Mouse (Mus musculus): Measurements from ENCODE around the gene Fes. TPM values are rescaled to one million over a fixed set of nuclear protein-coding genes. Genes with fewer than 3 reads are reported as not detected.

Gene Fes
- total RNA-seq (2022), result 1 to 10 TPM; 1.7 to 2.7 (median 2.4) TPM

DNA sequence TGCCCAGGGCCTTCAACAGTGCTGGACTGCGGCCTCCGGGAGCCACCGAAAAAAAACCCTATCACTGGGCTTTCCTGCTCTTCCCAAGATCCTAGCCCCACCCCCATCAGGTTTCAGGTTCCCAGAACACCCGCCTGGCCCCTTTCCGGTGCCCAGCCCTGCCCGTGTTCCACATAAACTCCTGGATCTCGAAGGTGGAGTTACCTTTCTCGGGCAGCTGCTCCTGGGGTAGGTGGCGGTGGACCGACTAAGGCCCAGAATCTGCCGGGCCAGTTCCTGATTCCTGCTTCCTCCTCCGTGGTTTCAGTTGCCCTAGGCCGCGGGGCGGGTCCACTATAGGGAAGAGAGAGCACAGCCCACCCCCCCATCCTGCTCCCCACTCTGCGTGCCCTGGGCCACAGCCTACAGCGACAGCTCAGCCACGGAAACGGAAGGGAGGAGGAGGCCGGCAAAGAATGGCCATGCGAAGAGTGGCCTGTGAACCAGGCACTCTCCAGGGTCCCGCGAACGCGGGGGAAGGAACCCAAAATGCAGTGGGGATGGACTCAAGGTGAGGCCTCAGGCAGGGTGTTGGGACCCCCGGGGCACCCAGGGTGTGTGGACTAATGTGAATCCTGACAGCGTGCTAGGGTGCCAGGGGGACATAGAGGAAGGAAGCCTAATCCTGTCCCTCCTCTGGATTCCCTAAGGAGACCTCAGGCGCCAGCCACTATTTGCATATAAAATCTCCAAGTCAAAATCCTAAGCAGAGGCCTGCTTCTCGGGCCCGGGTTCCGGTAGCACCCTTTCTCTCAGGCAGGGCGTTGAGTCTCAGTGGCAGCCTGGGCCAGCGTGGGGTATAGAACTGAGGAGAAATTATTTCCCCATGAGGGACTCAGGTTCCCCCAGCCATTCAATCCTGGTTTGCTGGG is at the start of gene Fes:
Fes (minus strand) TSS at position 314 of the 911 bp plus-strand sequence.
- DNase-seq (ENCODE audit: low spot score in 2 of 2), result peak in 1 of 2 experiments; percentile 46

DNA sequence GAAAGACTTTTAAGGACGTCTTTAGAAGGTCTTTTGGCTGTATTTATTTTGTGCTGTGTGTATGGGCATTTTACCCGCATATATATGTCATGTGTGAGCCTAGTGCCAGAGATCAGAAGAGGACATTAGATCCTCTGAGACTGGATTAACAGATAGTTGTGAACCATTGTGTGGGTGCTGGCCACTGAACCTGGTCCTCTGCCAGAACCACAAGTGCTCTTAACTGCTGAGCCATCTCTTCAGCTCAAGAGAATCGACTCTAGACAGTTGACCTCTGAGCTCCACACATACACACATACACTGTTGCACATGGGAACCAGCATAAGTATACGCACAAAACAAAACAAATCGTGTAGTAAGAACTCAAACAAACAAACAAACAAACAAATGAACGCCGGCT is 48.8 kb upstream of the Fes start:
- no peak for DNase-seq (ENCODE audit: low spot score in 2 of 2)

DNA sequence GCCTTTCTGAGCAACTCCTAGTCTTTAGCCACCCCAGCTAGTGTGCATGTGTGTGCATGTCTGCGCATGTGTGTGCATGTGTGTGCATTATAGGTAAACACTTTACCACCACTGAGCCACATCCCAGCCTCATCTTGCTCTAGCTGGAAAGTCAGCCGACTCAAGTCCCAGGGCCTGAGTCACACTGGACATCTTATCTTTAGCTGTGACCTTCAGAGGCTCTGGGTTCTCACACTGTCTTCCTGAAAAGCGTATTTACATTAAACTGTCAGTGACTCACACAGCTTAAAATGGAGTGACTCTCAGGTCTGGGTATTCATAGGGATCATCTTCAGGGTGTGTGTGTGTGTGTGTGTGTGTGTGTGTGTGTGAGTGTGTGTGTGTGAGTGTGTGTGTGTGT is 47.8 kb upstream of the Fes start:
- DNase-seq (ENCODE audit: low spot score in 2 of 2), result no peak

DNA sequence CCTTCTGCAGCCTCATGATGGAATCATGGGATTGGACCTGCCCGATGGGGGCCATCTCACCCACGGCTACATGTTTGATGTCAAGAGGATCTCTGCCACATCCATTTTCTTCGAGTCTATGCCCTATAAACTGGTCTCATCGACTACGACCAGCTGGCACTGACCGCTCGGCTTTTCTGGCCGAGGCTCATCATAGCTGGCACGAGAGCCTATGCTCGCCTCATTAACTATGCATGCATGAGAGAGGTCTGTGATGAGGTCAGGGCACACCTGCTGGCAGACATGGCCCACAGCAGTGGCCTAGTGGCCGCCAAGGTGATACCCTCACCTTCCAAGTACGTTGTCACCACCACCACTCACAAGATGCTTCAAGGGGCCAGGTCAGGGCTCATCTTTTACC is 41.9 kb upstream of the Fes start:
- no peak for DNase-seq (ENCODE audit: low spot score in 2 of 2)

DNA sequence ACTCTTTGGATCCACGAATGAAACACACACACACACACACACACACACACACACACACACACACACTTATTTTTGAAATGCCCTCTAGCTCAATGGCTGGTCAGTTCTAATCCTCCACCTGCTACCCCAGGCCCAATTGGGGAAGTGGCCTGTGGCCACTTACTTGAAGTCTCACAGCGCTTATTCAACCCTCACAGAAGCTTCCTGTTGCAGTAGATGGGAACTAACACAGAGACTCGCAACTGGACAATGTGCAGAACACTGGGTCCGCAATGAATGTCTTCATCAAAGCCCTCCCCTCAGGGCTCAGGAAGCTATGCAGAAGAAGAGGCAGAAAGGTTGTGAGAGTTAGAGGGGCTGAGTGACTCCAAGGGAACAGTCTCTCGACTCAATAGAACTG is 40.0 kb upstream of the Fes start:
- no peak for DNase-seq (ENCODE audit: low spot score in 2 of 2)

DNA sequence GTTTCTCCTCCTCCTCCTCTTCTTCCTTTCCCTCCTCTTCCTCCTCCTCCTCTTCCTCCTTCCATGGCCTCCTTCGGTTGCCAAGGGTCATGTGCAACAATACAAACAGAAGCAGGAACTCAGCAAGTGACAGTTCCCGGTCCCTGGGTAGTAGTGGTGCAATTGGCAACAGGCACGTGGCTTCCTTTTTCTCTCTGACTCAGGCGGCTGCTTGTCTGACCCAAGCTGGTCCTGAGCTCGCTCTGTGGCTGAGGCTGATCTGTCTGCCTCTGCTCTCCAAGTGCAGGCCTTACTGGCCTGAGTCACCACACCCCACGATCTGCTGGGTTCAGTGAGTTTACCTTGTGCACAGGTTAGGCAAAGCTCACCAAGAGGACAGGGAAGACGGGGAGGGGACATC is 38.6 kb upstream of the Fes start:
- DNase-seq (ENCODE audit: low spot score in 2 of 2), result no peak

DNA sequence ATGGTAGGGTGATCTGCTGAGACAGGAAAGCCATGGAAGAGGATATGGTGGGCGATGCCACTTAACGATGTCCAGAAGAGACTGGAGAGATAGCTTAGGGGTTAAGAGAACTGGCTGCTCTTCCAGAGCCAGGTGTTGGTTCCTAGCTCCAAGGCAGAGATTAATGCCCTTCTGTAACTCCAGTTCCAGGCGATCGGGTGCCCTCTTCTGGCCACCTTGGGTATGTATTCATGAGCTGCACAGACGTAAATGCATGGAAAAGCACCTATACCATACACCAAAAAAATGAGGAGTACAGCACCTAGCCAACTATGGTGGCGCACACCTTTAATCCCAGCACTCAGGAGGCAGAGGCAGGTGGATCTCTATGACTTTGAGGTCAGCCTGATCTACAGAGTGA is 37.0 kb upstream of the Fes start:
- DNase-seq (ENCODE audit: low spot score in 2 of 2), result no peak

DNA sequence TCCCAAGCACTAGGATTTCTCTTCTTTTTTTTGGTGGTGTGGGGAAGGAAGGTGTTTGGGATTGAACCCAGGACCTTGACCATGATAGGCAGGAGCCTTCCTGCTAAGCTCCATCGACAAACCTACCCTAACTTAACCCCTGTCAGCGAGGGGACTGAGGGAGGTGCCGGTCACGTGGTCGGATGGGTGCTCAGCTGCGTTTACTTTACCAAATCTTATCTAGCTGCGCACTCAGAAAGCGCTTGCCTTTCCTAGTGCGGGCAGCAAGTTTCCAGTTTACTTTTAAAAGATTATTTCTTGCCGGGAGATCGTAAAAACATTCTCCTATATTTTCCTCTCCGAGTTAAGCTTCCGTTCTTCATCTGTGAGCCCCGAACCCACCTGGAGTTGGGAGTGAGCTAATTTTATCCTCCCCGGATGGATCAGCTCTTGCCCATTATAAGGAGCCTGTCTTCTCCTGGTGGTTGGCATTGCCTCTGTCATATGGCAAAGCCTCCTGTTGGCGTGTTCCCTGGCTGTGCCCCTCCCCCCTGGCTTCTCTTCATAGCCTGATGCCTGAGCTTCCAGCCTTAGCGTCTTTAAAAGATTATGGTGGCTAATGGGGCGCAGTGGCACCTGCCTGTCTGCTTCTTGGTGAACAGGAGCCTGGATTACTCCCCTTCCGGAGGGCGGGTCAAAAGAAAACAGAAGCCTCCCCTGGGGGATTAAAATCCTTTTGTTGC is 35.2 kb upstream of the Fes start:
- no peak for DNase-seq (ENCODE audit: low spot score in 2 of 2)

DNA sequence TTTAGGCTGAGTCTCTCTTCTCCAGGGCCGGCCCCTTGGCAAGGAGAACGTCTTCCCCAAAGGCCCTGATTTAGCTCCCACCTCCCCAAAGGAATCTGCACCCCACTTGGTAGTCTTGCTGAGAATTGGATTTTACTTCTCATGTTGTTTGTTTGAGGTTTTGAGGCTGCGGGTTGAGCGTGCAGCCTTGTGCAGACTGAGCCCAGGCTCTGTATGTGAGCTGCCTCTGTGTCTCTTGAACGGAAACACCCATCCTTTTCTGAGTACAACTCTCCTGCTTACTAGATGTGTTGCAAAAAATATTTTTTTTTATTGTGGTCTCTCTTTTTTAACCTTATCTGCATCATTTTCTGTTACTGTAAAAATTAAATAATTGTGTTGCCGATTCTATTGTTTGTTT is 33.8 kb upstream of the Fes start:
- DNase-seq (ENCODE audit: low spot score in 2 of 2), result no peak

DNA sequence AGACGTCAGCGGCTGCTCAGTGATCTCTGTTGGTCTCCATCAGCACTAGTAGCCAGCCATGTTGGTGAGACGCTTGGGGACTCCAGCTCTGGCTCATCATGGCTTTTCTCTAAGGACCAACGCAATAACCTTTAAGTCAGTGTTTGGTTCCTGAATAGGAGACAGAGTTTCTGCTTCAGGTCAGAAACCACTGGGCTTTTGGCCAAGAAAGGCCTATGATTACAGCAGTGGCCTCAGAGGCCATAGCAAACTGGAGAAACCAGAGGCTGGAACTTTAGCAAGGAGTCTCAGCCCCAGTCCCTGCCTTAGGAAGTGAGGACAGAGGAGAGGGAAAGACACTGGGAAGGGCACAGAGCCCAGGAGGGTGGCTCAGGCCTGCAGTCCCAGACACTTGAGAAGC is 32.8 kb upstream of the Fes start:
- DNase-seq (ENCODE audit: low spot score in 2 of 2), result no peak

DNA sequence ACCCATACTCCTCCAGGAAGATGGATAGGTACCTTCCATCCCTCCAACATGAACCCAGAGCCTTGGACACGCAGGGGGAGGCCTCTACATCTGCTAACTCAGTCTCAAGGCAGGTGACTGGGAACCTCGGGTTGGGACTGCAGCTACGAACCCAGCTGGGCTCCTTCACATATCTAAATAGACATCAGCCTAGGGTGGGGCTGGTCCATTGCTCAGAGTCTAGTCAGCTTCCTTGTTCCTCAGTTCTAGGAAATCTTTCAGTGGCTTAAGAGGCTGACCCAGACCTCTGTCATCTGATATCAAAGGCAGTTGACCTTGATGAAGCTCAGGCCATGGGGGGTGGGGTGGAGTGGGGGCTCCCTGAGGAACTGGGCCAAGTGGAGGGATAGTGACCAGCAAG is 31.5 kb upstream of the Fes start:
- no peak for DNase-seq (ENCODE audit: low spot score in 2 of 2)

DNA sequence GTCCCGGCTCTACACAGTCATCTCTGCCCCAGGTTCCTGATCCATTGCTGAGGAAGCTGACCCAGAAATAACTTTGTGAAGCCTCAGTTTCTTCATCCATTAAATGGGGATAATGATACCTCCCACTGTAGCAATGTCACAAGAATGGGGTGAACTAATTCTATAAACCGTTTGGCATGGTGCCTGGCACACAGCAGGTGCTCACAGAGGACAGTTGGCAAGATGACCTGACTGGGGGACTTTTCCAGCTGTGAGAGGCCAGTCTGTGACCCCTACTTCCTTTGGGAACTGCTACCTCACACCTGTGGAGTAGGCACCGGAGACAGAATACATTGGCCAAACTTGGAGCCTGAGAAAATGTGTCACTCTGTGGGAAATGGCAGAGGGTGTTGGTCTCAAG is 30.3 kb upstream of the Fes start:
- DNase-seq (ENCODE audit: low spot score in 2 of 2), result no peak

DNA sequence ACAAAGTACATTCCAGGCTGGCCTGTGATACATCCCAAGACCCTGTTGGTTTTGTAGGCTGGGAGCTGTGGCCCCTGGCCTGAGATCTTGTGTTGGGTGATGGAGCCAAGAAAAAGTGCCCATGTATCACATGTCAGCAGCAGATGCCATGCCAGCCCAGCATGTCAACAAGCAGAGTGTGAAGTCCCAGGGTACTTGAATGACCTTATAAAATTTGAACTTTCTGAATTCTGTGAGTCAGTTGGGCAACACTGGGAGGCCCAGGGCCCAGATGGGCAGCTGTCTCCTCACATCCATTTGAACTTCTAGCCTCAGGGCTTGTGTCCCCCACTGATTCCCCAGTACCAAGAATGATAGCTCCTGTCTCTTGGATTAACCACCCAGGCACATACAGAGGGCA is 29.9 kb upstream of the Fes start:
- no peak for DNase-seq (ENCODE audit: low spot score in 2 of 2)

DNA sequence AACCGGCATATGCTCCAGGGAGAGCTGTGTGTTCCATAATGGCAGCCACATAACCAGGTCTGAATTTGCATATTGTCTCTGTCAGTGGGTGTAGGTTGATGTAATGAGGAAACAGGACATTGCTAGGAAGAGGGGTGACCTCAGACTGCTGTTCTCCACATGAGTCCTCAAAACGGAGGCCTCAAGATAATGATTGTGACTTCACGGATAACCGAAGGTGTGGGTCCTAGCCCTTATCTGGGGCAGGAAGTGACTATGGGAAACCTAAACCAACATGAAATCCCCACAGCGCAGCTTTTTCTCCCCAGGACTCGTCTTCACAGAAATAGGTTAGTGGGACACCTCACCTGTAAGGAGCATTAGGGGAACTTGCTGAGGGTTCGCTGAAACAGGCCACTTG is 29.2 kb upstream of the Fes start:
- no peak for DNase-seq (ENCODE audit: low spot score in 2 of 2)

DNA sequence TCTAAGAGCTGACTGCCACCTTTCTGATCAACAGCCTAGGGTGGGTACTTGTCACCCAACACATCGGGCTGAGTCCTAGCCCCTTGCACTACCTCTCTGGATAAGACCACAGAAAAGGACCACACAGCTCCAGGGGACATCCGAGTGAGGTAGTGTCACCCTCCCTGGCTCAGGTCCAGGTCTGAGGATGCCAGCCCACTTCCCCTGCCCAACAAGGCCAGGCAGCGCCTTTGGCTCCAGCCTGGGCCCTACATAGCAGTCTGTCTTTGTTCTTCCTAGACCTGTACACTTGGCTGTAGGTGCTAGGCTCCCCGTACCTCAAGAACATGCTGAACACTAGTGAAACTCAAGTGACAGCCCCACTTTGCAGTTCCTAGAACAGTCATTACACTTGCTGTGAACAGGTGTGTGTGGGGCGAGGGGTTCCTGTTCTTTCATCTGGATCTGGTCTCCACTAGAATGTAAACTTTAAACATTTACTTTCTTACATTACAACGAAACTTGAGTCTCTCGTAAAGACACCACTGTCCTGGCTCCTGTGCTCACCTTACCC is 26.6 kb upstream of the Fes start:
- DNase-seq (ENCODE audit: low spot score in 2 of 2), result no peak

DNA sequence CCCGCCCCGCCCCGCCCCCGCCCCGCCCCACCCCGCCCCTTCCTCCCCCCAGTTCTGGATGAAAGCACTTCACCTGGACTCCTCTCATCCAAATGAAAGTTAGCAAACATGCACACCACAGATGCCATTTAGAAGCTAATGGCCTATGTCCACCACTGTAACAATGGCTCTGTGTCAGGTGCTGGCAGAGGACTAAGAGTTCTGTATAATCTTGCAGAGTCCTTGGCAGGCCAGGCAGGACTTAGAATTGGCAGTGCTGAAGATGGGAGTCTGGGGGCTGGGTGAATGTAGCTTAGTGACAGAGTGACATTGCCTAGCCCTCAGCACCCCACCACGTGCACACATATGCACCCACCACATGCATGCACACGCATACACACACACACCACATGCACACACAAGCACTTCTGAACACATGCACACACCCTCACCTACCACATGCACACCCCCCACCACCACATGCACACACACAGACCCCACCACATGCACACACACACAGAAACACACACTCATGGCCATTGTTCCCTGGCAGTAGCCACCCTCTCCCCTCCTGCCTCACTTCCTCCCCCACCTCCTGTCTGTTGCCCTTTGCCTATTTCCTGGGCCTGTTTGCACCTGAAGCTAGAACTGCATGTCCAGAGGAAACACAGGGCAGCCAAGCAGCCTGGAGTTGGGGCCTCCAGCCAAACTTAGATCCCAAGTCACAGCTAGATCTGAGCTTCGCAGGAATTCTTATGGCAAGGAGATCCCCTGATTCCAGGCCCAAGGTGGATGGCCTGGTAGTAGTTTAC is 26.0 kb upstream of the Fes start:
- DNase-seq (ENCODE audit: low spot score in 2 of 2), result no peak

DNA sequence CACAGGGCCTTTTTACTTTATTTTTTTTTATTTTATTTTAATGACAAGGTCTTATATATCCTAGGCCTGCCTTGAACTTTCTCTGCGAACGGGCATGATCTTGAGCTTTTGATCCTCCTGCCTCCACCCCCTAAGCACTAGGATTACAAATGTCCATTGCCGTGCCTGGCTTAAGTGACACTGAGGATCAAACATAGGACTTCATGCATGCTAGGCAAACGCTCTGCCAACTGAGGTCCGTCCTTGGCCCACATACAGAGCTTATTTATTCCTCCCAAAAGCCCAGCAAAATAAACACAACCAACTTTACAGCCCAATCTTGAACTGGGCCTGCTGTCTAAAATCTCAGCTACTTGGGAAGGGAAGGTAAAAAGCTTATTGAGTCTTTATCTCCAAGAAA is 25.0 kb upstream of the Fes start:
- DNase-seq (ENCODE audit: low spot score in 2 of 2), result no peak

DNA sequence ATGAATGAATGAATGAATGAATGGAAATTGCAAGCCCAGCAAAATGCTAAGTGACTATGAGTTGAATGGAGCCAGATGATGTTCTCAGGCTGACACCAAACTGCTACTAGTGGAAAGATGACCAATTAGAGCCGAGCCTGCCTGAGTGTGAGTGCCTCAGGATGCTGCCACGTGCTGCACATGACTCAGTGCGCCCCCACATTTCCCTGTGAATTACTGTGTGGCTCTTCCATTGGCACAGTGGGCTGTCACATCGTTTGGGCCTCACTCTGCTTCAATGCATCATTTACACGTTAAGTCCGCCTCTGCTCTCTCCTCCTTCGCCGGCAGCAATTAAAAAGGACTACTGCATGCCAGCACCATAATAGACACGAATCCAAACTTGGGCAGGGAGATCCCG is 24.5 kb upstream of the Fes start:
- DNase-seq (ENCODE audit: low spot score in 2 of 2), result no peak

DNA sequence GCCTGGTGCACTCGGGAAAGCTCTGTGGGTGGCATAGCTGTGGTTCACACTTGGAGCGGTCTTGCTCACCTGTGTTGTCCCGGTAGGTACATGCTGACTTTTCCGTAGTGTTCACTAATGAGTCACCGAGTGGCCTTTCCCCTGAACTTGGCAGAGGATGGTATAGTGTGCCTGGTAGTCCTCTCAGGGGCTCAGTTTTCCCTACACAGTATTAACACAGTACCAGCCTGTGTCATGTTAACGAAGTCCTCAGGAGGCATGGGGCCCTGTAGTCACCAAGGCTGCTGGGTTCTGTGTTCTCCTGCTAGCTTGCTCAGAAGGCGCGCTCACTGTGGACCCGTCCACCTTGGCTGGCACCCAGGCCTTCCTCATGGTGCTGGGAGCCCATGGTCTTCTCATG is 22.6 kb upstream of the Fes start:
- no peak for DNase-seq (ENCODE audit: low spot score in 2 of 2)

DNA sequence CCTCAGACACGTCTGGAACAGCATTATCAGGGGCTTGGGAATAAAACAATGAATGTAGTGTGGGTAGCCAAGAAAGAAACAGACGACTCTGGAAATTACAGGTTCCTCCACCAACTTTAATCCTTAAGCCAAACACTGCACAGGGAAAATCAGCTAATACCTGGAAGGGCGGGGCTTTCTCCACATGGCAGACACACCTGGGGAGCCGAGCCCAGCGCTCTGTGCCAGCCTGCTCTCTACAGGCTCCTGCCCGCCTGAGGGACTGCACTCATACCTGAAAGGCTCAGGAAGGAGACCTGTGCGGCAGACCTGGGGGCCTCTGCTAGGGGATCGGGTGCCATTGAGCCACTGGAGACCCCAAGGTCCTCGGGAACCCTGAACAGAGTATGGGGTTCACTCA is 20.0 kb upstream of the Fes start:
- no peak for DNase-seq (ENCODE audit: low spot score in 2 of 2)

DNA sequence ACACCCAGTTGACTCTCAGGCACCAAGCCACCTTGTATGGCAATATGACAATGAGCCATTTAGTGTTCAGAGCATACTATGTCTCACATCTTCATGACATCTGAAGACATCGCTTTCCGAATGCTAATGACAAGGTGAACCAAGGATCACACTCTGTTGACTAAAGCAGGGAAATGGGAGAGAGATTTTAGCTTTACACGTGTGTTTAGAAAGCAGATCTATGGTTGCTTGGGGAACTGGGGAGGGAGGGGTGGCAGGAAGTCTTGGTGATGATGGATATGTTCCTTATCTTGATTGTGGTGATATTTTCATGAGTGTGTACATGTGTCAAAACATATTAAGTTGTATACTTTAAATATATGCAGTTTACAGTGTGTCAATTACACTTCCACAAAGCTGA is 18.4 kb upstream of the Fes start:
- DNase-seq (ENCODE audit: low spot score in 2 of 2), result no peak

DNA sequence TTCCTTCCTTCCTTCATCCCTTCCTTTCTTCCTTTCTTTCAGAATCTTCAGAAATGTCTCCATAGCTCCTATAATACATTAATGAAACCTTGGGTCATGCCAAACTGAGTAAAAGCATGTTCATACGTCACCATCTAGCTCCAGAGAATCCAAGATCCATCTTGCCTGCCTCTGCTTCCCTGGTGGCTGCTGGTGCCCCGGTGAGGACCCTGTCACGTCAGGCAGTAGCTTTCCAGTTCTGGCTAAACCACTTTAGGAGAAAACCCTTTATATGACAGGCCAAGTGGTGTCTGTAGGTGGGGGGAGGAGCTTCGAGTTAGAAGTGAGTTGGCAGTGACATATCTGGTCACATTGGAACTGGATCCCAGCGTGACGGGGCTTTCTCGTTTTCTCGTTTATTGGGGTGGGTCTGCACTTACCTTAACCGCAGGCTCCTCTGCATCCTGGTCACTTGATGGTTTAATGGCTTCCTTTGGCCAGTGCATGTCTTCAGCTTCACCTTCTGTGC is 17.5 kb upstream of the Fes start, which contains the start of gene Furin:
Furin (minus strand) TSS at position 249 of the 508 bp plus-strand sequence.
- DNase-seq (ENCODE audit: low spot score in 2 of 2), result no peak
